Mouse (Mus musculus) C2C12 (cell line): ENCODE data around the gene Tcf15. TPM values are rescaled to one million over a fixed set of nuclear protein-coding genes. Genes with fewer than 3 reads are reported as not detected.

Experiments used
- H3K27me3 ChIP-seq: one replicate; pipeline ENCODE4 v1.6.1; 2011; ENCODE audit not compliant: control insufficient read depth, insufficient read depth, insufficient read length
- H3K36me3 ChIP-seq: one replicate; pipeline ENCODE4 v1.6.1; 2011; ENCODE audit not compliant: control insufficient read depth, insufficient read depth
- H3K4me3 ChIP-seq: one replicate; pipeline ENCODE4 v1.5.1; 2011; ENCODE audit warnings: mild to moderate bottlenecking, control low read depth; ENCODE audit not compliant: poor library complexity, insufficient read depth, severe bottlenecking
- H3K79me2 ChIP-seq: one replicate; pipeline ENCODE4 v1.6.1; 2011; ENCODE audit not compliant: control insufficient read depth, insufficient read depth
- H3K79me3 ChIP-seq: one replicate; pipeline ENCODE4 v1.6.1; 2011; ENCODE audit warnings: low read depth, control low read depth
- H3ac ChIP-seq: one replicate; pipeline ENCODE3; 2011; ENCODE audit warnings: low read depth; ENCODE audit not compliant: control insufficient read depth, insufficient read length
- CEBPB ChIP-seq: IDR thresholded peaks from one replicate; pipeline ENCODE4 v1.6.1; 2011; ENCODE audit warnings: low read depth, mild to moderate bottlenecking, control low read depth, moderate library complexity
- CTCF ChIP-seq: IDR thresholded peaks from one replicate; pipeline ENCODE4 v1.5.1; 2011; ENCODE audit not compliant: control insufficient read depth, insufficient read depth, insufficient read length
- FOSL1 ChIP-seq: IDR thresholded peaks from one replicate; pipeline ENCODE4 v1.8.0; 2011; ENCODE audit warnings: mild to moderate bottlenecking, low read length; ENCODE audit not compliant: poor library complexity, insufficient read depth, severe bottlenecking
- MAX ChIP-seq: IDR thresholded peaks from one replicate; pipeline ENCODE4 v1.6.1; 2011; ENCODE audit warnings: mild to moderate bottlenecking, control low read depth
- MYOD1 ChIP-seq: IDR thresholded peaks from one replicate; pipeline ENCODE4 v1.6.1; 2011; ENCODE audit warnings: low read depth; ENCODE audit not compliant: control insufficient read depth, insufficient read length
- MYOG ChIP-seq: IDR thresholded peaks from one replicate; pipeline ENCODE4 v1.6.1; 2011; ENCODE audit not compliant: control insufficient read depth, insufficient read length; ENCODE audit errors: extremely low read depth
- USF1 ChIP-seq: IDR thresholded peaks from one replicate; pipeline ENCODE4 v1.6.1; 2011; ENCODE audit warnings: low read depth, mild to moderate bottlenecking, control low read depth, moderate library complexity
- polyA plus RNA-seq: library from polyadenylated mRNA; unstranded; fragments of >200 nt; fragmentation: generic; extraction: Trizol; gene quantifications from one replicate; pipeline ENCODE4 v1.2.1, GENCODE M21; 2012; ENCODE audit warnings: missing spikeins

The Tcf15 gene
- polyA plus RNA-seq, 1 experiment: not detected

DNA sequence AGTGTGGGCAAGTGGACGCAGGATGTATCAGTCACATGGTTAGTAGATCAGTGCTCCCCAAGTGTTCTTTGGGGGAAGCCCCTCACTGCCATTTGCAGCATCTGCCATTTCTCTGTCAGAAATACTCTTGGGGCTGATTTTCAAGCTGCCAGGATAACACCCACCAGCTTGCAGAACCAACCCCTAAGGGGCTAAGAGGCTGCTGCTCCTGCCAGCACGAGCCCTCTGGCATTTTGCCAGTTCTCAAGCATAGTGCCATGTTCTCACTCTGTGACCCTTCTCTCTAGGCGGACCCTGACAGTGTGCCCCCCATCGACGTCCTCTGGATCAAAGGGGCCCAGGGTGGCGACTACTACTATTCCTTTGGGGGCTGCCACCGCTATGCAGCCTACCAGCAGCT, 34.7 kb upstream of the Tcf15 start:
- Histone ChIP-seq H3K79me2 (peaks cover 30% of the 10 kb centered on the region), H3K4me3 (no peak overlapping the region), H3K27me3 (no peaks in the 10 kb centered on the region), H3K36me3 (peaks cover 38% of the 10 kb centered on the region), H3K79me3 (peaks cover 14% of the 10 kb centered on the region), H3ac (no peak overlapping the region)
- no peak for TF ChIP-seq MYOG
- TF ChIP-seq MAX: no peak
- TF ChIP-seq MYOD1: no peak

DNA sequence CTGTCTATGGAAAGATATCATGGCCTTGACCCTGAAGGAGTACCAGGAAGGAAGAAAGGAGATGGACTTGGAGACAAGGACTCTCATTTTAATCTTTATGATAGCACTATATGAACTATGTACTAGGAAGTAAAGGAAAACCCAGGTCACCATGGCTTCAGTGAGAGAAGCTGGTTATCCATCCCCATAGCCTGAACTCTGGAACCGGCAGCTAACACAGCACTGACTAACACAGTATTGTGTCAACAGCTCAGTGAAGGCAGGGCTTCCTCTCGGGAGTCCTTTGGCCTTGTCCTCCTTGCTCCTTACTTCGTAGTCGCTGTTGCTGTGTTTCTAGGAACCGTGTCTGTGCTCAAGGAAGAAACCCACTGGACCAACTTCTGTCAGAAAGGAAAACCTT, 34.0 kb upstream of the Tcf15 start:
- Histone ChIP-seq H3K79me3 (peaks cover 14% of the 10 kb centered on the region), H3K79me2 (peaks cover 30% of the 10 kb centered on the region), H3K4me3 (no peak overlapping the region), H3K27me3 (peaks cover under 1% of the 10 kb centered on the region), H3K36me3 (peaks cover 38% of the 10 kb centered on the region), H3ac (no peak overlapping the region)
- TF ChIP-seq MAX (no peak), FOSL1 (no peak), MYOG (no peak), MYOD1 (no peak), CTCF (no peak), CEBPB (no peak), USF1 (no peak)

DNA sequence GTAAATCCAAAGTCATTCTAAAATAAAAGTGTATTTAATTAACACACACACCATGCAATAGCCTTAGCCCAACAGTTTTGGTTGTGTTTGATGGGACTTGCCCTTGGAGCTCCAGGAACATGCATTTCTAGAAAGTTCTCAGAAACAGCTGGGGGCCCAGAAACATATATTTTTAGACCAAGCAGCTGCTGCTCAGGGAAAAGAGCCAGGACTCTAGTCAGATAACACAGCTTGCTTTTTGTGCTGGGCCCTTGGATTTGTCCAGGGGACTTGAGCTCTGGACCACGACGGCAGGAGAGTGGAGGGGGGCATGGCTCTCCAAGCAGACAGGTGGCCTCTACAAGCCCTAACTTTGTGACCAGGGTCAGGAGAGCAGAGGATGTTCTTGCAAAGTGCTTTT, 32.0 kb upstream of the Tcf15 start:
- H3ac ChIP-seq: no peak overlapping the region
- peaks cover 20% of the 10 kb centered on the region for H3K27me3 ChIP-seq
- H3K4me3 ChIP-seq: no peak overlapping the region
- peaks cover 23% of the 10 kb centered on the region for H3K79me2 ChIP-seq
- peaks cover 10% of the 10 kb centered on the region for H3K79me3 ChIP-seq
- TF ChIP-seq CEBPB (no peak), MYOD1 (no peak), MAX (no peak), CTCF (no peak), FOSL1 (no peak), USF1 (no peak), MYOG (no peak)
- H3K36me3 ChIP-seq: peaks cover 38% of the 10 kb centered on the region

DNA sequence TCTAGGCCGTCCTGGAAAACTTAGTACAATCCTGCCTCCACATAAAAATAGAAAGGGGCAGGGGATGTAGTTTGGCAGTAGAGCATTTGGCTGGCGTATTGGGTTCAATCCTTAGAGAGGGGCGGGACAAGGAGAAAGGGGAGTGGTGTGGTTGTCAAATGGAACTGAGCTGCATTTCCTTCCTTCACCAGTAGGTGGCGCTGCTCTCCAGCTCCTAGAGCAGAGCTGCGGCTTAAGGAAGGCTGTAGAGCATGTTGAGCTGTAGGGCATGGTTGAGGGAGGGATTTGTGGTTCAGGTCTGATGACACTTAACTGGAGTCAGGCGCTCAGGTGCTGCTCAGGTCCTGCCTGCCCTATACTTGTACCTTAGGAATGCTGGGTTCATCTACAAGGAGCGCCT, 31.4 kb upstream of the Tcf15 start:
- peaks cover 38% of the 10 kb centered on the region for H3K36me3 ChIP-seq
- peaks cover 17% of the 10 kb centered on the region for H3K79me2 ChIP-seq
- H3K4me3 ChIP-seq: no peak overlapping the region
- H3K79me3 ChIP-seq: peaks cover 4% of the 10 kb centered on the region
- no peak overlapping the region for H3ac ChIP-seq
- H3K27me3 ChIP-seq: peaks cover 20% of the 10 kb centered on the region
- peak; percentile 95 for TF ChIP-seq CTCF
- no peak for TF ChIP-seq FOSL1

DNA sequence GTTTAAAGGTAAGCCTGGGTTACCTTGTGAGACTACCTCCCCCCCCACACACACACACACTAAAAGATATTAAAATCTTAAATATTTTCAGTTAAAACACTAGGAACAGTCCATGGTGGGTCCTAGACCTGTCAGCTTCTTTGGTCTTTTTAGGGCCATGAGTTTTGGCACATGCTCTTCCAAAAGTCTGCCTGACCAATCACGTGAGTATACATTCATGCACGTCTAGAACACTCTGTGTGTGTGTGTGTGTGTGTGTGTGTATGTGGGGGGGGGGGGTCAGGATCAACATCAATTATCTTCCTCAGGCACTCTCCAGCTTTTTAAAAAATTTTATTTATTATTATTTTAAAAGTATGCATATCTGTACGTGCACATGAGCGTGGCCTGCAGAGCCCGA, 30.9 kb upstream of the Tcf15 start:
- no peak for TF ChIP-seq MYOG
- no peak for TF ChIP-seq CEBPB
- TF ChIP-seq FOSL1: no peak
- no peak for TF ChIP-seq MAX
- no peak for TF ChIP-seq USF1
- no peak for TF ChIP-seq CTCF
- TF ChIP-seq MYOD1: no peak
- Histone ChIP-seq H3K27me3 (peaks cover 20% of the 10 kb centered on the region), H3K79me3 (peaks cover 2% of the 10 kb centered on the region), H3ac (no peak overlapping the region), H3K79me2 (peaks cover 11% of the 10 kb centered on the region), H3K4me3 (no peak overlapping the region), H3K36me3 (peaks cover 33% of the 10 kb centered on the region)

DNA sequence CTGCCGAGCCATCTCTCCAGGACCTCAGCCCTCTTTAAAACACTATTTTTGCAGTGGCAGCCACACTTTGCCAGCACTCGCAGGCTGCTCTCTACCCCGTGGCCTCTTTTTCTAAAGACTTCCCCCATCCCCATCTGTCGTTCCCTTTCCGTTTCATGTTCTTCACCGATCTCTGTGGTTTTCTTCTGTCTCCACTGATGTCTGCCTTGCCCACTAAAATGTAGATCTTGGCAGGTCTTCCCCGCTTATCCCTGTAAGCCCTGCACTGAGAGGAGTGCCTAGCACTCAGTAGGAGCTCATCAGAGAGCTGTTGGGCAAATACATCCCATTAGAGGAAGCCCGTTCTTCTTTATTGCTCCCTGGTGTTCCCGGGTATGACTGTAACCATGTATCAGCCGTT, 30.4 kb upstream of the Tcf15 start:
- Histone ChIP-seq H3K36me3 (peaks cover 28% of the 10 kb centered on the region), H3K79me3 (no peaks in the 10 kb centered on the region), H3K27me3 (peaks cover 20% of the 10 kb centered on the region), H3K79me2 (peaks cover 6% of the 10 kb centered on the region), H3K4me3 (no peak overlapping the region), H3ac (no peak overlapping the region)
- no peak for TF ChIP-seq USF1
- no peak for TF ChIP-seq CTCF
- TF ChIP-seq MAX: no peak
- no peak for TF ChIP-seq CEBPB
- no peak for TF ChIP-seq MYOG
- TF ChIP-seq MYOD1: no peak
- no peak for TF ChIP-seq FOSL1
